Mouse (Mus musculus) erythroblast, embryonic 14.5 days (primary cell): ENCODE measurements around the gene Rpl13a. TPM values are rescaled to one million over a fixed set of nuclear protein-coding genes. Genes with fewer than 3 reads are reported as not detected.
A peak's percentile ranks its signal among the peaks of the same experiment; 100 is the strongest.

ENCODE experiments used
- H3K27me3 ChIP-seq: 2 replicates; pipeline ENCODE4 v1.6.1; 2012; ENCODE audit warnings: inconsistent platforms; ENCODE audit not compliant: control insufficient read depth
- H3K36me3 ChIP-seq: 2 replicates; pipeline ENCODE4 v1.6.1; 2012; ENCODE audit warnings: mild to moderate bottlenecking, inconsistent platforms; ENCODE audit not compliant: control insufficient read depth
- H3K4me1 ChIP-seq: 2 replicates; pipeline ENCODE4 v1.6.1; 2012; ENCODE audit warnings: inconsistent platforms; ENCODE audit not compliant: control insufficient read depth
- H3K4me3 ChIP-seq: replicated peaks from 2 replicates; pipeline ENCODE3; 2012; ENCODE audit warnings: moderate library complexity, mild to moderate bottlenecking, inconsistent platforms
- H3K9me3 ChIP-seq: 2 replicates; pipeline ENCODE4 v1.6.1; 2012; ENCODE audit warnings: low read length, inconsistent platforms, mixed read lengths; ENCODE audit not compliant: control insufficient read depth
- GATA1 ChIP-seq: IDR thresholded peaks from 2 replicates; pipeline ENCODE4 v1.6.1; 2012; ENCODE audit warnings: low read length, inconsistent platforms, mixed read lengths
- TAL1 ChIP-seq: IDR thresholded peaks from 3 replicates; pipeline ENCODE4 v1.6.1; 2012; ENCODE audit warnings: low read length, inconsistent platforms, mixed read lengths
- polyA plus RNA-seq: library from polyadenylated mRNA; stranded (reverse); fragments of >175 nt; gene quantifications from 2 replicates; pipeline ENCODE4 v1.2.3, GENCODE M21; 2012

Rpl13a gene
- polyA plus RNA-seq, 1 experiment = 438 TPM

- TF ChIP-seq GATA1 (no peak), TAL1 (no peak)
- peaks cover 51% of the 10 kb centered on the region for H3K9me3 ChIP-seq
- peaks cover 14% of the 10 kb centered on the region for H3K4me1 ChIP-seq
- H3K27me3 ChIP-seq = peaks cover 89% of the 10 kb centered on the region
- H3K4me3 ChIP-seq = no peak overlapping the region
- no peaks in the 10 kb centered on the region for H3K36me3 ChIP-seq
Measured at GRCm38 (mm10) chr7:45167761-45168445, 39.3 kb upstream of the Rpl13a start.

GRCm38 (mm10) chr7:45166950-45167401, 38.4 kb upstream of the Rpl13a start:
- peaks cover 94% of the 10 kb centered on the region for H3K27me3 ChIP-seq
- H3K36me3 ChIP-seq = no peaks in the 10 kb centered on the region

GRCm38 (mm10) chr7:45165701-45166100, 37.1 kb upstream of the Rpl13a start:
- H3K9me3 ChIP-seq = peaks cover 37% of the 10 kb centered on the region
- no peak overlapping the region for H3K4me3 ChIP-seq
- peaks cover 88% of the 10 kb centered on the region for H3K27me3 ChIP-seq
- TF ChIP-seq TAL1 (no peak), GATA1 (no peak)
- H3K4me1 ChIP-seq = peaks cover 21% of the 10 kb centered on the region
- peaks cover 4% of the 10 kb centered on the region for H3K36me3 ChIP-seq

More at GRCm38 (mm10) chr7:45166950-45167401, 38.4 kb upstream of the Rpl13a start:
- Histone ChIP-seq H3K4me3 (no peak overlapping the region), H3K4me1 (peaks cover 17% of the 10 kb centered on the region), H3K9me3 (peaks cover 43% of the 10 kb centered on the region)
- TF ChIP-seq GATA1 (no peak), TAL1 (no peak)

- Histone ChIP-seq H3K36me3 (peaks cover 10% of the 10 kb centered on the region), H3K4me1 (peaks cover 21% of the 10 kb centered on the region), H3K9me3 (peaks cover 29% of the 10 kb centered on the region), H3K4me3 (no peak overlapping the region), H3K27me3 (peaks cover 80% of the 10 kb centered on the region)
- TF ChIP-seq GATA1 = no peak
- no peak for TF ChIP-seq TAL1
Measured at GRCm38 (mm10) chr7:45164833-45165232, 36.3 kb upstream of the Rpl13a start.

GRCm38 (mm10) chr7:45163735-45164490, 35.4 kb upstream of the Rpl13a start, which contains the start of gene Slc17a7:
Gene Slc17a7, plus strand, starts transcription at chr7:45163949.
- H3K27me3 ChIP-seq = peaks cover 71% of the 10 kb centered on the region
- peaks cover 19% of the 10 kb centered on the region for H3K9me3 ChIP-seq
- peaks cover 21% of the 10 kb centered on the region for H3K4me1 ChIP-seq
- no peak for TF ChIP-seq TAL1
- TF ChIP-seq GATA1 = no peak
- peak within 1 kb of the TSS; percentile 38 for H3K4me3 ChIP-seq
- H3K36me3 ChIP-seq = peaks cover 15% of the 10 kb centered on the region

GRCm38 (mm10) chr7:45162996-45163615, 34.5 kb upstream of the Rpl13a start:
- Histone ChIP-seq H3K9me3 (peaks cover 11% of the 10 kb centered on the region), H3K36me3 (peaks cover 23% of the 10 kb centered on the region), H3K4me1 (peaks cover 21% of the 10 kb centered on the region), H3K27me3 (peaks cover 62% of the 10 kb centered on the region), H3K4me3 (no peak overlapping the region)
- no peak for TF ChIP-seq GATA1
- no peak for TF ChIP-seq TAL1

GRCm38 (mm10) chr7:45162551-45162950, 34.0 kb upstream of the Rpl13a start:
- Histone ChIP-seq H3K4me3 (peak overlapping the region; percentile 54), H3K27me3 (peaks cover 57% of the 10 kb centered on the region)
- TF ChIP-seq GATA1 (no peak), TAL1 (no peak)

GRCm38 (mm10) chr7:45161612-45162473, 33.3 kb upstream of the Rpl13a start:
- peaks cover 34% of the 10 kb centered on the region for H3K36me3 ChIP-seq
- H3K4me1 ChIP-seq = peaks cover 24% of the 10 kb centered on the region
- H3K4me3 ChIP-seq = peak overlapping the region; percentile 54
- peaks cover 2% of the 10 kb centered on the region; the same call in 1 of the 2 replicates for H3K9me3 ChIP-seq
- TF ChIP-seq GATA1 (no peak), TAL1 (no peak)
- peaks cover 50% of the 10 kb centered on the region for H3K27me3 ChIP-seq

More at GRCm38 (mm10) chr7:45162551-45162950, 34.0 kb upstream of the Rpl13a start:
- peaks cover 6% of the 10 kb centered on the region; the same call in 1 of the 2 replicates for H3K9me3 ChIP-seq
- H3K36me3 ChIP-seq = peaks cover 29% of the 10 kb centered on the region
- H3K4me1 ChIP-seq = peaks cover 21% of the 10 kb centered on the region
